Mouse (Mus musculus): ENCODE measurements around the gene Drp2. TPM values are rescaled to one million over a fixed set of nuclear protein-coding genes. Genes with fewer than 3 reads are reported as not detected.

The Drp2 gene
- polyA plus RNA-seq, 1 experiment from 2014 or later = 12.8 TPM

GRCm38 (mm10) chrX:134404584-134404955, 219 bp downstream of the Drp2 start:
- Histone ChIP-seq H3K4me1 (ENCODE audit: control insufficient read depth, insufficient read depth, low read length) (no peaks in the 10 kb centered on the region), H3K4me3 (ENCODE audit: low read depth, low read length) (peak overlapping the region; percentile 33), H3K36me3 (ENCODE audit: control insufficient read depth, insufficient read depth, low read length) (no peaks in the 10 kb centered on the region), H3K27me3 (replicated peaks; ENCODE audit: control insufficient read depth, insufficient read depth, low read length) (no peaks in the 10 kb centered on the region), H3K9ac (ENCODE audit: low read length) (peak overlapping the region; percentile 55), H3K4me2 (ENCODE audit: low read length) (peak overlapping the region; percentile 52), H3K9me3 (replicated peaks; ENCODE audit: control insufficient read depth, low read length) (no peaks in the 10 kb centered on the region), H3K27ac (ENCODE audit: low read depth, low read length) (peak overlapping the region; percentile 74)
- ATAC-seq (peak; percentile 84), DNase-seq (ENCODE audit: low spot score) (peak; percentile 55)
- WGBS = 40% methylated on average over 12 of the region's 14 CpGs

- 81% methylated on average over 6 of the region's 6 CpGs for WGBS
- Histone ChIP-seq H3K27me3 (replicated peaks; ENCODE audit: control insufficient read depth, insufficient read depth, low read length) (no peaks in the 10 kb centered on the region), H3K4me2 (ENCODE audit: low read length) (no peak overlapping the region), H3K4me1 (ENCODE audit: control insufficient read depth, insufficient read depth, low read length) (no peaks in the 10 kb centered on the region), H3K9me3 (replicated peaks; ENCODE audit: control insufficient read depth, low read length) (no peaks in the 10 kb centered on the region), H3K36me3 (ENCODE audit: control insufficient read depth, insufficient read depth, low read length) (no peaks in the 10 kb centered on the region), H3K9ac (ENCODE audit: low read length) (no peak overlapping the region), H3K27ac (ENCODE audit: low read depth, low read length) (no peak overlapping the region), H3K4me3 (ENCODE audit: low read depth, low read length) (no peak overlapping the region)
- DNase-seq (ENCODE audit: low spot score) (no peak), ATAC-seq (no peak)
Observed at GRCm38 (mm10) chrX:134409354-134409900, 5.1 kb downstream of the Drp2 start.

- H3K27me3 ChIP-seq (replicated peaks; ENCODE audit: control insufficient read depth, insufficient read depth, low read length) = no peaks in the 10 kb centered on the region
- H3K4me2 ChIP-seq (ENCODE audit: low read length) = no peak overlapping the region
- WGBS = 86% methylated on average over 1 of the region's 1 CpGs
- no peaks in the 10 kb centered on the region for H3K4me1 ChIP-seq (ENCODE audit: control insufficient read depth, insufficient read depth, low read length)
- no peaks in the 10 kb centered on the region for H3K36me3 ChIP-seq (ENCODE audit: control insufficient read depth, insufficient read depth, low read length)
- H3K4me3 ChIP-seq (ENCODE audit: low read depth, low read length) = no peak overlapping the region
- H3K27ac ChIP-seq (ENCODE audit: low read depth, low read length) = no peak overlapping the region
- H3K9ac ChIP-seq (ENCODE audit: low read length) = no peak overlapping the region
- ATAC-seq = no peak
- no peak for DNase-seq (ENCODE audit: low spot score)
- no peaks in the 10 kb centered on the region for H3K9me3 ChIP-seq (replicated peaks; ENCODE audit: control insufficient read depth, low read length)
Observed at GRCm38 (mm10) chrX:134412096-134412495, 7.7 kb downstream of the Drp2 start.

GRCm38 (mm10) chrX:134420097-134420496, 15.7 kb downstream of the Drp2 start:
- no peak for ATAC-seq
- WGBS = 92% methylated on average over 5 of the region's 5 CpGs
- no peak overlapping the region for H3K27ac ChIP-seq (ENCODE audit: low read depth, low read length)

GRCm38 (mm10) chrX:134424263-134424662, 19.9 kb downstream of the Drp2 start:
- no peak for ATAC-seq
- Histone ChIP-seq H3K27ac (ENCODE audit: low read depth, low read length) (no peak overlapping the region), H3K4me2 (ENCODE audit: low read length) (no peak overlapping the region), H3K27me3 (replicated peaks; ENCODE audit: control insufficient read depth, insufficient read depth, low read length) (no peaks in the 10 kb centered on the region), H3K9ac (ENCODE audit: low read length) (no peak overlapping the region), H3K4me1 (ENCODE audit: control insufficient read depth, insufficient read depth, low read length) (no peaks in the 10 kb centered on the region), H3K9me3 (replicated peaks; ENCODE audit: control insufficient read depth, low read length) (no peaks in the 10 kb centered on the region), H3K36me3 (ENCODE audit: control insufficient read depth, insufficient read depth, low read length) (no peaks in the 10 kb centered on the region), H3K4me3 (ENCODE audit: low read depth, low read length) (no peak overlapping the region)
- 89% methylated on average over 5 of the region's 5 CpGs for whole genome bisulfite sequencing
- DNase-seq (ENCODE audit: low spot score) = no peak

More at GRCm38 (mm10) chrX:134420097-134420496, 15.7 kb downstream of the Drp2 start:
- Histone ChIP-seq H3K9me3 (replicated peaks; ENCODE audit: control insufficient read depth, low read length) (no peaks in the 10 kb centered on the region), H3K27me3 (replicated peaks; ENCODE audit: control insufficient read depth, insufficient read depth, low read length) (no peaks in the 10 kb centered on the region), H3K4me2 (ENCODE audit: low read length) (no peak overlapping the region), H3K4me3 (ENCODE audit: low read depth, low read length) (no peak overlapping the region), H3K36me3 (ENCODE audit: control insufficient read depth, insufficient read depth, low read length) (no peaks in the 10 kb centered on the region), H3K9ac (ENCODE audit: low read length) (no peak overlapping the region), H3K4me1 (ENCODE audit: control insufficient read depth, insufficient read depth, low read length) (no peaks in the 10 kb centered on the region)
- DNase-seq (ENCODE audit: low spot score) = no peak

- Histone ChIP-seq H3K27me3 (replicated peaks; ENCODE audit: control insufficient read depth, insufficient read depth, low read length) (no peaks in the 10 kb centered on the region), H3K9me3 (replicated peaks; ENCODE audit: control insufficient read depth, low read length) (no peaks in the 10 kb centered on the region), H3K9ac (ENCODE audit: low read length) (no peak overlapping the region), H3K27ac (ENCODE audit: low read depth, low read length) (no peak overlapping the region), H3K4me3 (ENCODE audit: low read depth, low read length) (no peak overlapping the region), H3K4me1 (ENCODE audit: control insufficient read depth, insufficient read depth, low read length) (no peaks in the 10 kb centered on the region), H3K4me2 (ENCODE audit: low read length) (no peak overlapping the region), H3K36me3 (ENCODE audit: control insufficient read depth, insufficient read depth, low read length) (no peaks in the 10 kb centered on the region)
- DNase-seq (ENCODE audit: low spot score) (no peak), ATAC-seq (no peak)
- 87% methylated on average over 10 of the region's 10 CpGs for WGBS
Observed at GRCm38 (mm10) chrX:134425798-134426197, 21.4 kb downstream of the Drp2 start.

GRCm38 (mm10) chrX:134426819-134427218, 22.5 kb downstream of the Drp2 start:
- 71% methylated on average over 6 of the region's 6 CpGs for WGBS
- H3K4me2 ChIP-seq (ENCODE audit: low read length) = no peak overlapping the region
- ATAC-seq = no peak
- no peaks in the 10 kb centered on the region for H3K9me3 ChIP-seq (replicated peaks; ENCODE audit: control insufficient read depth, low read length)
- H3K27me3 ChIP-seq (replicated peaks; ENCODE audit: control insufficient read depth, insufficient read depth, low read length) = no peaks in the 10 kb centered on the region
- H3K36me3 ChIP-seq (ENCODE audit: control insufficient read depth, insufficient read depth, low read length) = no peaks in the 10 kb centered on the region
- H3K4me1 ChIP-seq (ENCODE audit: control insufficient read depth, insufficient read depth, low read length) = no peaks in the 10 kb centered on the region
- no peak overlapping the region for H3K27ac ChIP-seq (ENCODE audit: low read depth, low read length)
- H3K4me3 ChIP-seq (ENCODE audit: low read depth, low read length) = no peak overlapping the region
- no peak overlapping the region for H3K9ac ChIP-seq (ENCODE audit: low read length)
- DNase-seq (ENCODE audit: low spot score) = no peak

GRCm38 (mm10) chrX:134427307-134427706, 23.0 kb downstream of the Drp2 start:
- no peaks in the 10 kb centered on the region for H3K36me3 ChIP-seq (ENCODE audit: control insufficient read depth, insufficient read depth, low read length)
- no peak overlapping the region for H3K27ac ChIP-seq (ENCODE audit: low read depth, low read length)
- no peak for DNase-seq (ENCODE audit: low spot score)
- H3K9me3 ChIP-seq (replicated peaks; ENCODE audit: control insufficient read depth, low read length) = no peaks in the 10 kb centered on the region
- no peak overlapping the region for H3K4me2 ChIP-seq (ENCODE audit: low read length)
- no peak overlapping the region for H3K9ac ChIP-seq (ENCODE audit: low read length)
- H3K27me3 ChIP-seq (replicated peaks; ENCODE audit: control insufficient read depth, insufficient read depth, low read length) = no peaks in the 10 kb centered on the region
- no peak overlapping the region for H3K4me3 ChIP-seq (ENCODE audit: low read depth, low read length)
- WGBS = 61% methylated on average over 3 of the region's 3 CpGs
- no peaks in the 10 kb centered on the region for H3K4me1 ChIP-seq (ENCODE audit: control insufficient read depth, insufficient read depth, low read length)
- no peak for ATAC-seq

- H3K27ac ChIP-seq (ENCODE audit: low read depth, low read length) = no peak overlapping the region
- H3K4me2 ChIP-seq (ENCODE audit: low read length) = no peak overlapping the region
- ATAC-seq (peak; percentile 20; the same call in 1 of the 2 replicates), DNase-seq (ENCODE audit: low spot score) (no peak)
- 81% methylated on average over 59 of the region's 67 CpGs for whole genome bisulfite sequencing
- H3K36me3 ChIP-seq (ENCODE audit: control insufficient read depth, insufficient read depth, low read length) = no peaks in the 10 kb centered on the region
- no peak overlapping the region for H3K9ac ChIP-seq (ENCODE audit: low read length)
- no peaks in the 10 kb centered on the region for H3K27me3 ChIP-seq (replicated peaks; ENCODE audit: control insufficient read depth, insufficient read depth, low read length)
- H3K4me1 ChIP-seq (ENCODE audit: control insufficient read depth, insufficient read depth, low read length) = no peaks in the 10 kb centered on the region
- H3K4me3 ChIP-seq (ENCODE audit: low read depth, low read length) = no peak overlapping the region
- H3K9me3 ChIP-seq (replicated peaks; ENCODE audit: control insufficient read depth, low read length) = 0 out of 2 replicates have a peak, but pooled peaks cover 3% of the 10 kb centered on the region
Observed at GRCm38 (mm10) chrX:134474988-134475710, 70.8 kb downstream of the Drp2 start.
